Mouse (Mus musculus) spleen, adult 2 months (tissue): ENCODE measurements around the gene Zfp987. TPM values are rescaled to one million over a fixed set of nuclear protein-coding genes. Genes with fewer than 3 reads are reported as not detected.
"Not testable (repeated sequence)": the region's sequence is repeated elsewhere in the genome, so short reads cannot be mapped to it uniquely, and the experiment has no call there.

ENCODE experiments used
- DNase-seq, 2 experiments: peaks; one replicate each; pipeline versions ENCODE4 v3.0.0 to v3.0.0-alpha.2; 2012 to 2021; ENCODE audit warnings: low spot score in 2 of 2, low read depth in 1 of 2
- H3K27ac ChIP-seq: fragments of 200-500 bp; 2 replicates; pipeline ENCODE4 v1.5.1; 2012; ENCODE audit warnings: low read length, inconsistent platforms; ENCODE audit not compliant: insufficient read depth
- H3K27me3 ChIP-seq: fragments of 200-500 bp; 2 replicates; pipeline ENCODE4 v1.6.1; 2012; ENCODE audit warnings: mild to moderate bottlenecking, moderate library complexity, low read length, inconsistent platforms; ENCODE audit not compliant: control insufficient read depth, insufficient read depth
- H3K36me3 ChIP-seq: fragments of 200-500 bp; 2 replicates; pipeline ENCODE4 v1.6.1; 2012; ENCODE audit warnings: mild to moderate bottlenecking, low read length, inconsistent platforms; ENCODE audit not compliant: control insufficient read depth, insufficient read depth
- H3K4me1 ChIP-seq: fragments of 200-500 bp; 2 replicates; pipeline ENCODE4 v1.6.1; 2011; ENCODE audit warnings: inconsistent platforms; ENCODE audit not compliant: control insufficient read depth, insufficient read depth, insufficient read length
- H3K4me3 ChIP-seq: fragments of 200-500 bp; 2 replicates; pipeline ENCODE4 v1.5.1; 2011; ENCODE audit warnings: mild to moderate bottlenecking, inconsistent platforms; ENCODE audit not compliant: insufficient read depth, insufficient read length; ENCODE audit errors: extremely low read depth
- CTCF ChIP-seq: fragments of 200-500 bp; IDR thresholded peaks from 2 replicates; pipeline ENCODE4 v1.5.1; 2011; ENCODE audit warnings: mild to moderate bottlenecking, inconsistent platforms; ENCODE audit not compliant: insufficient read depth, insufficient read length, insufficient replicate concordance; ENCODE audit errors: extremely low read depth
- POLR2A ChIP-seq: fragments of 200-500 bp; IDR thresholded peaks from 2 replicates; pipeline ENCODE4 v1.6.1; 2011; ENCODE audit warnings: low read depth, low read length, inconsistent platforms
- WGBS: fragments of 180-500 bp; shearing (Covaris S2); methylation state at CpG from one replicate; pipeline ENCODE4 v1.1.7; 2018; 5-methylcytosine and 5-hydroxymethylcytosine counted together
- polyA plus RNA-seq: library from polyadenylated mRNA; depleted of rRNA; stranded (reverse); fragments of >200 nt; gene quantifications from 2 replicates; pipeline ENCODE4 v1.2.3, GENCODE M21; 2012; rRNA removed

Zfp987 gene
- not detected in 2 replicates for polyA plus RNA-seq

GRCm38 (mm10) chr4:146096998-146097397 is at the start of gene Zfp987:
Zfp987 (plus strand) TSS chr4:146097298.
- WGBS, result 84% methylated on average over 3 of the region's 3 CpGs
- not testable (repeated sequence) for H3K36me3 ChIP-seq, H3K4me3 ChIP-seq, H3K4me1 ChIP-seq, DNase-seq, H3K27me3 ChIP-seq, H3K27ac ChIP-seq

GRCm38 (mm10) chr4:146052536-146052935 is 44.6 kb upstream of the Zfp987 start:
- not testable (repeated sequence) for DNase-seq, H3K4me3 ChIP-seq, H3K4me1 ChIP-seq, H3K27ac ChIP-seq, H3K36me3 ChIP-seq, H3K27me3 ChIP-seq
- 85% methylated on average over 1 of the region's 1 CpGs for WGBS

- not testable (repeated sequence) for DNase-seq, H3K27me3 ChIP-seq, H3K4me3 ChIP-seq, H3K27ac ChIP-seq, H3K4me1 ChIP-seq, H3K36me3 ChIP-seq
- WGBS, result 85% methylated on average over 2 of the region's 2 CpGs
Observed at GRCm38 (mm10) chr4:146053445-146053844, 43.7 kb upstream of the Zfp987 start.

- WGBS, result 70% methylated on average over 2 of the region's 2 CpGs
- H3K36me3 ChIP-seq, result no peaks in the 10 kb centered on the region
- no peaks in the 10 kb centered on the region for H3K27me3 ChIP-seq
- H3K27ac ChIP-seq, result no peak overlapping the region
- no peaks in the 10 kb centered on the region for H3K4me1 ChIP-seq
- no peak overlapping the region for H3K4me3 ChIP-seq
- no peak for TF ChIP-seq CTCF
- TF ChIP-seq POLR2A, result no peak
- DNase-seq, result no peak
Observed at GRCm38 (mm10) chr4:146055335-146055734, 41.8 kb upstream of the Zfp987 start.

GRCm38 (mm10) chr4:146058646-146059045 is 38.5 kb upstream of the Zfp987 start:
- not testable (repeated sequence) for H3K4me1 ChIP-seq, H3K36me3 ChIP-seq, H3K27ac ChIP-seq, H3K27me3 ChIP-seq, DNase-seq, H3K4me3 ChIP-seq
- 90% methylated on average over 12 of the region's 12 CpGs for WGBS

GRCm38 (mm10) chr4:146059078-146059477 is 38.0 kb upstream of the Zfp987 start:
- 88% methylated on average over 4 of the region's 4 CpGs for WGBS
- H3K27me3 ChIP-seq, H3K27ac ChIP-seq, DNase-seq, H3K4me1 ChIP-seq, H3K4me3 ChIP-seq, H3K36me3 ChIP-seq: not testable (repeated sequence)

- DNase-seq, result not testable (repeated sequence)
Observed at GRCm38 (mm10) chr4:146059974-146060693, 37.0 kb upstream of the Zfp987 start.

DNA sequence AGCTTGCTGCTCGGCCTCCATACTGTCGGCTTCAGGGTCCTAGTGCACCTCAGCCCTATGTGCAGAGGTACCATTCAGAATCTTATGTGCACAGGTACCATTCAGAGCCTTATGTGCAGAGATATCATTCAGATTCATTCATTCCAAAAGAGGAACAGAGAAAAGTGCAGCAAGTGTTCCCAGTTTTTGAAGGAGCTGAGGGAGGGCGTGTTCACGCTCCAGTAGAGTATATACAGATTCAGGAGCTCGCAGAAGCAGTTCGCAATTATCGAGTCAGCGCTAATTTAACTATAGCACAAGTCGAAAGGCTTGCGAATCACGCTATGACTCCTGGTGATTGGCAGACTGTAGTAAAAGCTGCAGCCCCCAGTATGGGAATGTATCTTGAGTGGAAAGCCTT is 36.0 kb upstream of the Zfp987 start:
- WGBS, result 93% methylated on average over 11 of the region's 11 CpGs
- H3K27ac ChIP-seq, H3K36me3 ChIP-seq, H3K4me3 ChIP-seq, H3K27me3 ChIP-seq, H3K4me1 ChIP-seq, DNase-seq: not testable (repeated sequence)

More at GRCm38 (mm10) chr4:146059974-146060693, 37.0 kb upstream of the Zfp987 start:
- 94% methylated on average over 25 of the region's 26 CpGs for WGBS
- not testable (repeated sequence) for H3K4me1 ChIP-seq, H3K27ac ChIP-seq, H3K4me3 ChIP-seq, H3K27me3 ChIP-seq, H3K36me3 ChIP-seq

- H3K4me1 ChIP-seq, DNase-seq: not testable (repeated sequence)
- 94% methylated on average over 12 of the region's 12 CpGs for WGBS
Observed at GRCm38 (mm10) chr4:146062021-146062420, 35.1 kb upstream of the Zfp987 start.

DNA sequence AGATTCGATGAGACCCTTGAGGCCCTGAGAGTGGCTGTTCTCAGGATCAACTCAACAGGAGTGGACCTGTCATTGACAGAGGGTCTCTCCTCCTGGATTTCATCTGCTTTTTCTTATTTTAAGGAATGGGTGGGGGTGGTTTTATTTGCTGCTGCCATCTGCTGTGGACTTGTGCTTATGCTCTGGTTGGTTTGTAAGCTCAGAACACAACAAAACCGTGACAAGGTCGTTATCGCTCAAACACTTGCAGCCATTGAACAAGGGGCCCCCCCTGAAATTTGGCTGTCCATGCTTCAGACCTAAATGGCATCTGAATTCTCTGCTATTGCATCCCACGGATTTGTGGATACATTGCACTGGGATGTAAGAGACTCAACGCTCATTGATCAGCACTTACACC is 34.1 kb upstream of the Zfp987 start:
- 76% methylated on average over 6 of the region's 6 CpGs for WGBS
- H3K27ac ChIP-seq, H3K4me3 ChIP-seq, H3K4me1 ChIP-seq, H3K27me3 ChIP-seq, H3K36me3 ChIP-seq, DNase-seq: not testable (repeated sequence)

More at GRCm38 (mm10) chr4:146062021-146062420, 35.1 kb upstream of the Zfp987 start:
- not testable (repeated sequence) for H3K36me3 ChIP-seq, H3K27ac ChIP-seq, H3K4me3 ChIP-seq, H3K27me3 ChIP-seq

GRCm38 (mm10) chr4:146063621-146064020 is 33.5 kb upstream of the Zfp987 start:
- DNase-seq, H3K27ac ChIP-seq, H3K4me1 ChIP-seq, H3K4me3 ChIP-seq, H3K36me3 ChIP-seq, H3K27me3 ChIP-seq: not testable (repeated sequence)
- 85% methylated on average over 15 of the region's 15 CpGs for WGBS
